Mouse (Mus musculus): ENCODE measurements at regions not wholly inside any gene's neighbourhood (a gene's known extent, or its start where the extent isn't known, plus 50 kb on each side); places are given as distances from the start of the nearest gene placed in this dataset.

DNA sequence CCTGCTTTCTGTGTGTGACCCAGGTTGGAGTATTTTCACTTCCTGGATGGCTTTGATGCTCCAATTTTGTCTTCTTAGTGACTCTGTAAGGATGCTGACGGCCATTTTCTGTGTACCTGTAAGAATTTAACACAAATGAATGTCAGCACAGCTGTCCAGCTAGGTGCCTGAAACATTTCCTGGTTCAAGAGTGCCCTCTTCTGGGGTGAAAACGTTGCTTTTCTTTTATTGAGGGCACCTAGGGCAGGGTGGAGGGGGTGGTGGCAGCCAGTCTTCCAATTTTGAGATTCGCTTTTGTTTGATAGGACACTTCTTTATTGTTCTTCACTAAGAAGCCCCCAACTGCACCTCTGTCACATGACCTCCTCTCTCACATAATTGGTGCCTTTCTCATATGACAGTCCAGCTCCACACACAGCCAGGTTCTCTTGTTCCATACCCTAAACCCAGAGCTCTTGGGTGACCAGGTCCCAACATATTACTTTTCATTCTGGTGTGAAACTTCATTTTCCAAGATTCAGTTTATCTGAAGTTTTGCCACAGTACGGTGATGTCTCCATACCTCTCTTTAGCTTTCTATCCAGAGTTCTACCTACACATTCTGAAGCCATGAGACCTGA, 505.6 kb downstream of the Tns1 start:
- TF ChIP-seq SIN3A (IDR thresholded peaks at IDR 0.05; ENCODE audit: low read length) (no peak), USF1 (IDR thresholded peaks at IDR 0.05; ENCODE audit: low read depth, low read length) (no peak)
